In the genomic region with DNA sequence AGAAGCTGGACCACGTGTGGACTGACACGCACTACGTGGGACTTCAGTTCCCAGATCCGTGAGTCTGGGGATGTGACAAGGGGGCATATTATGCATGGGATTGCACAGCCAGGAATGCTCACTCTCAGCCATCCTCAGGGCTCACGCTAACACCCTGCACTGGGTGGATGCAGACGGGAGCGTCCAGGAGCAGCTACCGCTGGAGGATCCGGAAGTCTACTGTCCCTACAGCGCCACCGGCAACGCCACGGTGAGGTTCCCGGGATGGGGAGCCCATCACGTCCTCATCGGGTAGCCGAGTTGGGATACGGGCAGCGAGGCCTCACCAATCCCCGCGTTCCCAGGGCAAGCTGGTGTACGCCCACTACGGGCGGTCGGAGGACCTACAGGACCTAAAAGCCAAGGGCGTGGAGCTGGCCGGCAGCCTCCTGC, we compare ENCODE assay signal across 9 mouse cellular contexts. TPM values are rescaled to one million over a fixed set of nuclear protein-coding genes. Genes with fewer than 3 reads are reported as not detected.
DNase-seq lines count a peak whose midpoint lies in the region; ATAC-seq and TF ChIP-seq lines count a peak whose summit lies in the region.
"Had no signal": no experiment of that assay in that cellular context is flagged by ENCODE, and none has a peak within 500 bp of the region (broad histone marks: within the 10 kb centered on the region; RNA-seq: fewer than 3 reads in every experiment).

No protein-coding gene starts in this region.

- no peak overlapping the region for H3K27ac ChIP-seq in embryonic facial prominence, embryonic 14.5 days (replicated peaks; ENCODE audit: low read depth, low read length)
- no peak overlapping the region for H3K27ac ChIP-seq in lung, embryonic 14.5 days (ENCODE audit: low read depth)

- WGBS in embryonic facial prominence, embryonic 14.5 days, result 11% methylated on average over 24 of the region's 27 CpGs
- WGBS in lung, embryonic 14.5 days, result 11% methylated on average over 27 of the region's 27 CpGs

- H3K4me3 ChIP-seq in embryonic facial prominence, embryonic 14.5 days (ENCODE audit: low read depth, low read length), result peak overlapping the region; percentile 19; the same call in 1 of the 2 replicates
- peak overlapping the region; percentile 20; the same call in 1 of the 2 replicates for H3K4me3 ChIP-seq in lung, embryonic 14.5 days (ENCODE audit: low read depth, low read length)

- no peaks in the 10 kb centered on the region for H3K36me3 ChIP-seq in embryonic facial prominence, embryonic 14.5 days (ENCODE audit: control insufficient read depth, insufficient read depth, low read length)
- H3K36me3 ChIP-seq in lung, embryonic 14.5 days (ENCODE audit: insufficient read depth), result no peaks in the 10 kb centered on the region

- H3K27me3 ChIP-seq in embryonic facial prominence, embryonic 14.5 days (replicated peaks; ENCODE audit: control insufficient read depth, insufficient read depth, low read length), result peaks cover 17% of the 10 kb centered on the region; the same call in 1 of the 2 replicates
- peaks cover 5% of the 10 kb centered on the region; the same call in 1 of the 2 replicates for H3K27me3 ChIP-seq in lung, embryonic 14.5 days (ENCODE audit: insufficient read depth, low read length)

- peak overlapping the region; percentile 45; the same call in 1 of the 2 replicates for H3K9ac ChIP-seq in embryonic facial prominence, embryonic 14.5 days (ENCODE audit: low read depth, low read length)
- H3K9ac ChIP-seq in lung, embryonic 14.5 days, result 0 out of 2 replicates have a peak overlapping the region, but pooled peaks have one; percentile 20

- ATAC-seq in embryonic facial prominence, embryonic 14.5 days (ENCODE audit: low read depth), result no peak
- peak; percentile 41; the same call in 1 of the 2 replicates for ATAC-seq in lung, embryonic 14.5 days (ENCODE audit: insufficient read depth)

- H3K9me3 ChIP-seq in embryonic facial prominence, embryonic 14.5 days (ENCODE audit: control insufficient read depth, low read length), result no peaks in the 10 kb centered on the region
- no peaks in the 10 kb centered on the region for H3K9me3 ChIP-seq in lung, embryonic 14.5 days (ENCODE audit: low read depth, low read length)

- intact Hi-C loops in heart, postnatal 14 days (cut with DNase I), result no loop called here

- TF ChIP-seq CTCF in lung, embryonic 14.5 days (IDR thresholded peaks at IDR 0.05; ENCODE audit: low read depth), result peak; percentile 33

- 0 out of 2 replicates have a peak, but pooled peaks cover 5% of the 10 kb centered on the region for H3K4me1 ChIP-seq in embryonic facial prominence, embryonic 14.5 days (ENCODE audit: control insufficient read depth, insufficient read depth, low read length)
- H3K4me1 ChIP-seq in lung, embryonic 14.5 days (ENCODE audit: insufficient read depth), result peaks cover 3% of the 10 kb centered on the region; the same call in 1 of the 2 replicates

- peak; percentile 47 to 56 for DNase-seq in left cerebral cortex, adult 18-20 months (ENCODE audit: low spot score in 2 of 2)
- no peak for DNase-seq in left cerebral cortex, adult 11 months (ENCODE audit: low spot score)
- peak; percentile 28 for DNase-seq in embryonic facial prominence, embryonic 14.5 days (ENCODE audit: low spot score)
- DNase-seq in heart, postnatal 14 days, result peak; percentile 33 to 49
- peak; percentile 56 to 57 for DNase-seq in layer of hippocampus, postnatal 10 days (ENCODE audit: low spot score in 2 of 2)
- peak; percentile 42 for DNase-seq in lung, embryonic 14.5 days
- DNase-seq in retina, postnatal 1 day, result peak; percentile 66
- DNase-seq in spleen, adult 12 weeks (ENCODE audit: low spot score), result no peak

- H3K4me2 ChIP-seq in embryonic facial prominence, embryonic 14.5 days (ENCODE audit: low read depth, low read length), result peak overlapping the region; percentile 51
- peak overlapping the region; percentile 53 for H3K4me2 ChIP-seq in lung, embryonic 14.5 days

RNA-seq across cellular contexts. Expression of a gene that starts 4.8 kb away (rescaled TPM):
- total RNA-seq in left cerebral cortex, adult 18-20 months (2021), result 10 to 100 TPM; 12.8 to 13.2 TPM
- 1.1 and 1.3 TPM in 2 replicates for polyA plus RNA-seq in embryonic facial prominence, embryonic 14.5 days (2014; fragmentation: Nextera tagmentation; extraction: Ambion mirVana)
- total RNA-seq in heart, postnatal 14 days (2021), result not detected
- total RNA-seq in layer of hippocampus, postnatal 10 days (2021), result 10 to 100 TPM; 22.4 to 23.0 TPM
- polyA plus RNA-seq in lung, embryonic 14.5 days (2014; fragmentation: Nextera tagmentation; extraction: Ambion mirVana), result 0.31 and 0.47 TPM in 2 replicates

RNA-seq across cellular contexts. Expression of a gene that starts 21.2 kb away (rescaled TPM):
- 100 to 1,000 TPM; 112 to 115 TPM for total RNA-seq in left cerebral cortex, adult 18-20 months (2021)
- polyA plus RNA-seq in embryonic facial prominence, embryonic 14.5 days (2014; fragmentation: Nextera tagmentation; extraction: Ambion mirVana), result 4.4 and 5.2 TPM in 2 replicates
- total RNA-seq in heart, postnatal 14 days (2021), result not detected
- total RNA-seq in layer of hippocampus, postnatal 10 days (2021), result 100 to 1,000 TPM; 124 to 134 TPM
- 0.26 TPM in 1 of 2 replicates, not detected in the other for polyA plus RNA-seq in lung, embryonic 14.5 days (2014; fragmentation: Nextera tagmentation; extraction: Ambion mirVana)
- total RNA-seq: CH12.LX had no signal

RNA-seq across cellular contexts. Expression of a gene that starts 26.4 kb away (rescaled TPM):
- total RNA-seq in left cerebral cortex, adult 18-20 months (2021), result 10 to 100 TPM; 23.0 to 24.6 TPM
- 43.0 and 45.6 TPM in 2 replicates for polyA plus RNA-seq in embryonic facial prominence, embryonic 14.5 days (2014; fragmentation: Nextera tagmentation; extraction: Ambion mirVana)
- 10 to 100 TPM; 22.0 to 22.3 TPM for total RNA-seq in heart, postnatal 14 days (2021)
- 10 to 100 TPM; 46.1 to 51.8 TPM for total RNA-seq in layer of hippocampus, postnatal 10 days (2021)
- 33.9 and 37.8 TPM in 2 replicates for polyA plus RNA-seq in lung, embryonic 14.5 days (2014; fragmentation: Nextera tagmentation; extraction: Ambion mirVana)

RNA-seq across cellular contexts. Expression of a gene that starts 39.1 kb away (rescaled TPM):
- 10 to 100 TPM; 12.6 to 15.2 TPM for total RNA-seq in left cerebral cortex, adult 18-20 months (2021)
- polyA plus RNA-seq in embryonic facial prominence, embryonic 14.5 days (2014; fragmentation: Nextera tagmentation; extraction: Ambion mirVana), result 242 and 292 TPM in 2 replicates
- total RNA-seq in heart, postnatal 14 days (2021), result 100 to 1,000 TPM; 101 to 107 TPM
- total RNA-seq in layer of hippocampus, postnatal 10 days (2021), result 10 to 100 TPM; 10.7 to 12.0 TPM
- polyA plus RNA-seq in lung, embryonic 14.5 days (2014; fragmentation: Nextera tagmentation; extraction: Ambion mirVana), result 130 and 148 TPM in 2 replicates

RNA-seq across cellular contexts. Expression of a gene that starts 41.2 kb away (rescaled TPM):
- 100 to 1,000 TPM; 607 to 661 TPM for total RNA-seq in left cerebral cortex, adult 18-20 months (2021)
- polyA plus RNA-seq in embryonic facial prominence, embryonic 14.5 days (2014; fragmentation: Nextera tagmentation; extraction: Ambion mirVana), result 430 and 472 TPM in 2 replicates
- total RNA-seq in heart, postnatal 14 days (2021), result 100 to 1,000 TPM; 322 to 323 TPM
- 100 to 1,000 TPM; 874 to 885 TPM for total RNA-seq in layer of hippocampus, postnatal 10 days (2021)
- 411 and 440 TPM in 2 replicates for polyA plus RNA-seq in lung, embryonic 14.5 days (2014; fragmentation: Nextera tagmentation; extraction: Ambion mirVana)

Comparison
In these comparisons a context has a peak if more than half of its experiments do, and no peak if none do; other contexts are left out.
1. DNase-seq: peak in left cerebral cortex, adult 18-20 months (2 of 2), embryonic facial prominence, embryonic 14.5 days (single experiment), heart, postnatal 14 days (2 of 2), layer of hippocampus, postnatal 10 days (2 of 2), lung, embryonic 14.5 days (single experiment) and retina, postnatal 1 day (single experiment); none in left cerebral cortex, adult 11 months (single experiment) and spleen, adult 12 weeks (single experiment).
2. RNA of a gene that starts 4.8 kb away (total RNA-seq): 22.4 to 23.0 TPM in layer of hippocampus, postnatal 10 days and 12.8 to 13.2 TPM in left cerebral cortex, adult 18-20 months; not detected in heart, postnatal 14 days; every median in the first group is over 10 times any median in the second.
3. RNA of a gene that starts 21.2 kb away (total RNA-seq): 124 to 134 TPM in layer of hippocampus, postnatal 10 days and 112 to 115 TPM in left cerebral cortex, adult 18-20 months; not detected in heart, postnatal 14 days; every median in the first group is over 100 times any median in the second.